Mouse (Mus musculus) testis, postnatal 14 days (tissue): ENCODE results near the gene Cdh15.
A peak's percentile ranks its signal among the peaks of the same experiment; 100 is the strongest.

Experiments
- DNase-seq: peaks from one replicate; pipeline ENCODE4 v3.0.0; 2021; ENCODE audit warnings: low spot score

Cdh15 gene

GRCm38 (mm10) chr8:122891440-122891839 lies 43.7 kb downstream of the Cdh15 start:
- no peak for DNase-seq

- no peak for DNase-seq
Measured at GRCm38 (mm10) chr8:122893451-122893850, 45.7 kb downstream of the Cdh15 start.

GRCm38 (mm10) chr8:122896317-122896716 lies 48.6 kb downstream of the Cdh15 start:
- no peak for DNase-seq

GRCm38 (mm10) chr8:122897200-122897599 lies 49.4 kb downstream of the Cdh15 start:
- no peak for DNase-seq

GRCm38 (mm10) chr8:122898018-122898417 lies 50.3 kb downstream of the Cdh15 start:
- no peak for DNase-seq

GRCm38 (mm10) chr8:122898473-122898872 lies 50.7 kb downstream of the Cdh15 start:
- no peak for DNase-seq

GRCm38 (mm10) chr8:122899085-122899484 lies 51.3 kb downstream of the Cdh15 start:
- DNase-seq: no peak

- DNase-seq: no peak
Measured at GRCm38 (mm10) chr8:122901476-122901875, 53.7 kb downstream of the Cdh15 start.

GRCm38 (mm10) chr8:122901892-122902515 lies 54.2 kb downstream of the Cdh15 start:
- DNase-seq: no peak

- DNase-seq: no peak
Measured at GRCm38 (mm10) chr8:122902581-122902980, 54.8 kb downstream of the Cdh15 start.

GRCm38 (mm10) chr8:122903002-122903401 lies 55.2 kb downstream of the Cdh15 start:
- DNase-seq: no peak

- no peak for DNase-seq
Measured at GRCm38 (mm10) chr8:122904496-122904895, 56.7 kb downstream of the Cdh15 start.

GRCm38 (mm10) chr8:122905346-122905745 lies 57.6 kb downstream of the Cdh15 start:
- no peak for DNase-seq

GRCm38 (mm10) chr8:122906463-122907021 lies 58.8 kb downstream of the Cdh15 start:
- peak; percentile 72 for DNase-seq

GRCm38 (mm10) chr8:122912150-122912549 lies 64.4 kb downstream of the Cdh15 start:
- no peak for DNase-seq

GRCm38 (mm10) chr8:122912871-122913270 lies 65.1 kb downstream of the Cdh15 start:
- no peak for DNase-seq

- DNase-seq: no peak
Measured at GRCm38 (mm10) chr8:122916766-122917165, 69.0 kb downstream of the Cdh15 start.
